Mouse (Mus musculus): ENCODE measurements at regions not wholly inside any gene's neighbourhood (a gene's known extent, or its start where the extent isn't known, plus 50 kb on each side); places are given as distances from the start of the nearest gene placed in this dataset.

- no peaks in the 10 kb centered on the region for H3K36me3 ChIP-seq (ENCODE audit: control insufficient read depth, insufficient read depth, low read length, poor library complexity, severe bottlenecking)
- DNase-seq (ENCODE audit: low read depth, low spot score): peak; percentile 74
- H3K27me3 ChIP-seq (ENCODE audit: control insufficient read depth, insufficient read depth, low read length, poor library complexity, severe bottlenecking): no peaks in the 10 kb centered on the region
These were observed 101.3 kb upstream of the Serp2 start for GRCm38 (mm10) chr14:76657784-76658610.

GRCm38 (mm10) chr14:76657375-76657774 lies 100.7 kb upstream of the Serp2 start:
- DNase-seq (ENCODE audit: low read depth, low spot score): peak; percentile 21
- no peaks in the 10 kb centered on the region for H3K36me3 ChIP-seq (ENCODE audit: control insufficient read depth, insufficient read depth, low read length, poor library complexity, severe bottlenecking)
- no peaks in the 10 kb centered on the region for H3K27me3 ChIP-seq (ENCODE audit: control insufficient read depth, insufficient read depth, low read length, poor library complexity, severe bottlenecking)

GRCm38 (mm10) chr14:76652356-76653126 lies 95.9 kb upstream of the Serp2 start:
- DNase-seq (ENCODE audit: low read depth, low spot score): no peak
- Histone ChIP-seq H3K36me3 (ENCODE audit: control insufficient read depth, insufficient read depth, low read length, poor library complexity, severe bottlenecking) (no peaks in the 10 kb centered on the region), H3K27me3 (ENCODE audit: control insufficient read depth, insufficient read depth, low read length, poor library complexity, severe bottlenecking) (no peaks in the 10 kb centered on the region)

- no peak for DNase-seq (ENCODE audit: low read depth, low spot score)
These were observed 94.4 kb upstream of the Serp2 start for GRCm38 (mm10) chr14:76651096-76651495.

DNA sequence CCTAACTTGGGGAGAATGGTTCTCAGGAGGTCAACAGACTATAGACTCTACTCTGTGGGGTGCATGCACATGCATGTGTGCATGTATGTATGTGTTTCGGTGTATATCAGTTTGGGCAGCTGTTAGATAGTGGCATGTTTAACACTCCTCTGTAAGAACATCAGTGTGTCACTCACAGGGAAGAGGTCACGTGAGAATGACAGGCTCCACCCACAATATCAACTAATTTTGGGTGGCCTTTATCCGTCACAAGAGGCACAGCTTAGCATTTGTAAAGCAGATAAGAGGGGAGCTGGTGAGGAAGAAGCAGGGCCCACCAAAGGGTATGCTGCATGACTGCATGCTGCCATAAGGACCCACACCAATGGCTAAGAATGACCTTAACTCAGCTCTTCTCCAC lies 93.2 kb upstream of the Serp2 start:
- Histone ChIP-seq H3K36me3 (ENCODE audit: control insufficient read depth, insufficient read depth, low read length, poor library complexity, severe bottlenecking) (no peaks in the 10 kb centered on the region), H3K27me3 (ENCODE audit: control insufficient read depth, insufficient read depth, low read length, poor library complexity, severe bottlenecking) (no peaks in the 10 kb centered on the region)
- DNase-seq (ENCODE audit: low read depth, low spot score): no peak

More at GRCm38 (mm10) chr14:76651096-76651495, 94.4 kb upstream of the Serp2 start:
- Histone ChIP-seq H3K27me3 (ENCODE audit: control insufficient read depth, insufficient read depth, low read length, poor library complexity, severe bottlenecking) (no peaks in the 10 kb centered on the region), H3K36me3 (ENCODE audit: control insufficient read depth, insufficient read depth, low read length, poor library complexity, severe bottlenecking) (no peaks in the 10 kb centered on the region)

DNA sequence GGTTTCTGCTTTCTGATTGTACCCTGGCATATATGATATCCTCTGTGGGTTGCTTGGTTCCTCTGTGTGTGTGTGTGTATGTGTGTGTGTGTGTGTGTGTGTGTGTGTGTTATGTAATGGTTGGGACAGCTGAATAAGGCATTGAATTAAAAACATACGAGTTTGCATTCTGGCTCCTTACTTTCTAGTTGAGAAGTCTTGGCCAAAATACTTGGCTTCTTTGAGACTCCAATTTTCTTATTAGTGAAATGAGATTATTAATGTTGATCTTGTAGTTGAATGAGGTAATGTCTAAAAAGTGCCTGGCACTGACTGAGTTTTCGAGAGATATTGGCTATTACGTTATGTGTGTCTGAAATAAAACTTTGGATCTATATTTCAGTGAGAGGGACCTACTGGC lies 88.0 kb upstream of the Serp2 start:
- Histone ChIP-seq H3K27me3 (ENCODE audit: control insufficient read depth, insufficient read depth, low read length, poor library complexity, severe bottlenecking) (no peaks in the 10 kb centered on the region), H3K36me3 (ENCODE audit: control insufficient read depth, insufficient read depth, low read length, poor library complexity, severe bottlenecking) (no peaks in the 10 kb centered on the region)
- no peak for DNase-seq (ENCODE audit: low read depth, low spot score)

DNA sequence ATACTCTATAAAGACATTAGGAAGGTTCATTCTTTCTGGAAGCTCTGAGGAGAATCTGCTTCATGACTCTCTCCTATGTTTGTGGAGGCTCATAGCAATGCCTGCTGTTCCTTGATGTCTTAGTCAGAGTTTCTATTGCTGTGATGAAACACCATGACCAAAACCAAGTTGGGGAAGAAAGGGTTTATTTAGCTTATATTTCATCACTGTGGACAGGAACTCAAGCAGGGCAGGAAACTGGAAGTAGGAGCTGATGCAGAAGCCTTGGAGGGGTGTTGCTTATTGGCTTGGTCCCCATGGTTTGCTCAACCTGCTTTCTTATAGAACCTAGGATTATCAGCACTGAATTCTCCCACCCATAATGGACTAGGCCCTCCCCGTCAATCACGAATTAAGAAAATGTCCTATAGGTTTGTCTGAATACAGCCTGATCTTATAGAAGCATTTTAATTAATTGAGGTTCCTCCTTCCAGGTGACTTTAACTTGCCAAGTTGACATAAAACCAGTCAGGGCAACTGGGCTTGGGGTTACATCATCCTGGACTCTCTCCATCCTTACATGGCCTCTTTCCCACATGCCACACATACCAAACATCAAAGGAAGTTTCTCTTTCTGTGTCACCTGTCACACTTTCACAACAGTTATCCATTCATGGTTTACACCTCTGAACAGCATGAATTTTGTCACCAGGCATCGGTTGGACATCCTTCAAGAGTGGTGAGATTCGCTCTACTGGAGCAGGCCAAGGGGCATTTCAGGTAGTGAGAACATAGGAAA lies 85.3 kb upstream of the Serp2 start:
- DNase-seq (ENCODE audit: low read depth, low spot score): no peak
- no peaks in the 10 kb centered on the region for H3K36me3 ChIP-seq (ENCODE audit: control insufficient read depth, insufficient read depth, low read length, poor library complexity, severe bottlenecking)
- H3K27me3 ChIP-seq (ENCODE audit: control insufficient read depth, insufficient read depth, low read length, poor library complexity, severe bottlenecking): no peaks in the 10 kb centered on the region

- H3K27me3 ChIP-seq (ENCODE audit: control insufficient read depth, insufficient read depth, low read length, poor library complexity, severe bottlenecking): no peaks in the 10 kb centered on the region
- DNase-seq (ENCODE audit: low read depth, low spot score): no peak
- no peaks in the 10 kb centered on the region for H3K36me3 ChIP-seq (ENCODE audit: control insufficient read depth, insufficient read depth, low read length, poor library complexity, severe bottlenecking)
These were observed 76.5 kb upstream of the Serp2 start for GRCm38 (mm10) chr14:76633170-76633569.

GRCm38 (mm10) chr14:76632763-76633162 lies 76.1 kb upstream of the Serp2 start:
- no peaks in the 10 kb centered on the region for H3K36me3 ChIP-seq (ENCODE audit: control insufficient read depth, insufficient read depth, low read length, poor library complexity, severe bottlenecking)
- H3K27me3 ChIP-seq (ENCODE audit: control insufficient read depth, insufficient read depth, low read length, poor library complexity, severe bottlenecking): no peaks in the 10 kb centered on the region
- DNase-seq (ENCODE audit: low read depth, low spot score): no peak

DNA sequence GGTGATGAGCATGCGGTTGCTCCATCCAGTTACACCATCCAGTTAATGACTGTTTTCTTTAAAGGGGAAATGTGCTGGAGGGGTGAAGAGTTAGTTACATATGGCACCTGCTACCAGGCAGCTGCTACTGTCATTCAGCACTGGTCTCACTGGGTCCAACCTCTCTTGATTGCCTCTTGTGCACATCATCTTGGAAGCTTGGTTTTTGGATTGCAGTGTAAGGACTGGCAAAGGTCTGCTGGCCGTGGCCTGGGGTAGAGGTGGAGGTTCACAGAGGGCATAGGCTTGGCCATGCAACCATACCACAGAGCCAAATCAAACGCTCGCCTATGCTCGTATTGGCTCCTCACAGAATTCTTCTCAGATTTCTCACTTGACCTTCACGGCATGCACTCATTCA lies 75.1 kb upstream of the Serp2 start:
- no peaks in the 10 kb centered on the region for H3K36me3 ChIP-seq (ENCODE audit: control insufficient read depth, insufficient read depth, low read length, poor library complexity, severe bottlenecking)
- DNase-seq (ENCODE audit: low read depth, low spot score): no peak
- H3K27me3 ChIP-seq (ENCODE audit: control insufficient read depth, insufficient read depth, low read length, poor library complexity, severe bottlenecking): no peaks in the 10 kb centered on the region

- no peak for DNase-seq (ENCODE audit: low read depth, low spot score)
- no peaks in the 10 kb centered on the region for H3K27me3 ChIP-seq (ENCODE audit: control insufficient read depth, insufficient read depth, low read length, poor library complexity, severe bottlenecking)
- no peaks in the 10 kb centered on the region for H3K36me3 ChIP-seq (ENCODE audit: control insufficient read depth, insufficient read depth, low read length, poor library complexity, severe bottlenecking)
These were observed 74.5 kb upstream of the Serp2 start for GRCm38 (mm10) chr14:76631181-76631580.

GRCm38 (mm10) chr14:76629913-76630478 lies 73.3 kb upstream of the Serp2 start:
- Histone ChIP-seq H3K27me3 (ENCODE audit: control insufficient read depth, insufficient read depth, low read length, poor library complexity, severe bottlenecking) (no peaks in the 10 kb centered on the region), H3K36me3 (ENCODE audit: control insufficient read depth, insufficient read depth, low read length, poor library complexity, severe bottlenecking) (no peaks in the 10 kb centered on the region)
- DNase-seq (ENCODE audit: low read depth, low spot score): no peak

DNA sequence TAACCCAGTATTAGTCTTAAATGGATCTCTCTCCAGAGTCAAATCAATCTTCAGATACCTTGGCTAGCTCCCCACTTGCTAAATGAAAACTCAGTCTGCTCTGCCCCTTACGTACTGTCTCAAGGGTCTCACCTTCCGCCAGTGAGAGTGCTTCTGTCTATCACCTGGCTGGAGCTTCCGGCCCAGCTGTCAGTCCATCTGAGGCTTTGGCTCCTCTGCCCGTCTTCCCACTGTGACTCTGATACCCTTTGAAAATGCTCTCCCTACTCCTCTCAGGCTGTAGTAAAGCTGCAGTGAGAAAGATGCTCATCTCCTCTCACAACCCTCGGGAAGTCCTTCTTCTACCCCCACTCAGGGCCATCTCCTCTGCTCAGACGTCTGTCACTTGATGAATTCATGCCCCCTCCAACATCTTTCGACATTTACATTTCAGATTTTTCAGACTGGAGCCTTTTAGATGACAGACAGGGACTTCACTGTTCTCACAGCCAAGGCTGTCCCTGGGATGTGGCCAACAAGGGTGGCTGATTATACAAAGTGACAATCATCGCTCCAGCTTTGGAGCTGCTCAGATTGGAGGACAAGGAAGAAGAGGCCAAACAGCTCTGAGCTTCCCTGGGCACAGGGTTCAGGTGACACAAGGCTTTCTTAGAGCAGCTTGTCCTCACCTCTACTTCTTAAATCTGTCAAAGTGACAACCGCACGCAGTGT lies 71.6 kb upstream of the Serp2 start:
- DNase-seq (ENCODE audit: low read depth, low spot score): no peak
- Histone ChIP-seq H3K27me3 (ENCODE audit: control insufficient read depth, insufficient read depth, low read length, poor library complexity, severe bottlenecking) (no peaks in the 10 kb centered on the region), H3K36me3 (ENCODE audit: control insufficient read depth, insufficient read depth, low read length, poor library complexity, severe bottlenecking) (no peaks in the 10 kb centered on the region)
